Mouse (Mus musculus) E14TG2a.4 (cell line): ENCODE data around the gene Hnrnpd.

Experiments used
- CTCF ChIP-seq: conservative IDR thresholded peaks from 2 replicates; pipeline ENCODE4 v1.5.1; 2014; ENCODE audit warnings: low read length
- NANOG ChIP-seq: IDR thresholded peaks from 2 replicates; pipeline ENCODE4 v1.6.1; 2014; ENCODE audit warnings: borderline replicate concordance, low read length, mixed read lengths
- POU5F1 ChIP-seq: IDR thresholded peaks from 2 replicates; pipeline ENCODE4 v1.6.1; 2014; ENCODE audit warnings: low read length, borderline replicate concordance

DNA sequence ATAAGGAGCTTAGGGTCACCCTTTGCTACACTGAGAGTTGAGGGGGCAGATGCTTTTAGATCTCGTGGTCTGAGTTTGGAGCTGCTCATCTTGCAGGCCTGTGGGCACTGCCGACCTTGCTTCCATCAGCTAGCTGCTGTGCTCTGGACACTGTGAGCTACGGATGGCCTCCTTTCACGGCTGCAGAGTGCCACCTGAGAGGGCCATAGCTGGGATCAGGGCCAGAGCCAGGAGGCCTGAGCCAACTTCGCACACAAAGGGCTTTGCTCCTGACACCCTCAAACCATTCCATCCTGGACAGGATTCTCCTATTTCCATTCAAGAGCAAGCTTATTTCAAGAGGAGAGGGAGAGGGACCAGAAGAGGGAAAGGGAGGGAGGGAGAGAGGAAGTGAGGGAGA lies 45.7 kb upstream of the Hnrnpd start:
- no peak for TF ChIP-seq CTCF
- TF ChIP-seq POU5F1, result no peak
- TF ChIP-seq NANOG, result no peak
